Mouse (Mus musculus): ENCODE results near the gene Copz1.

Gene Copz1

DNA sequence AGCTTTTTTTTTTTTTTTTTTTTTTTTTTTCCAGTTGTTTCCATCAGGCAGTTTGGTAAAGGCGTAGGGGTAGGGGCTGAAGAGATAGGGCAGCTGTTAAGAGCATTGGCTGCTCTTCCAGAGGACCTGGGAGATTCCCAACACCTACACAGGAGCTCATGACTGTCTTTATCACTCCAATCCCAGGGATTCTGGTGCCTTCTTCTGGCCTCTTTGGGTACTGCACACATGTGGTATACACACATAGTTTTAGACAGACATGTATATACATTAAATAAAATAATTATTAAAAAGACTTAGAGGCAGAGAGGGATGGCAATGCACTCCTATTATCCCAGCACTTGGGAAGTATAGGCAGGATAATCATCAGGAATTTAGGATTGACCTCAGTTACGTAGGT is 20.9 kb downstream of the Copz1 start:
- no peak for DNase-seq

DNA sequence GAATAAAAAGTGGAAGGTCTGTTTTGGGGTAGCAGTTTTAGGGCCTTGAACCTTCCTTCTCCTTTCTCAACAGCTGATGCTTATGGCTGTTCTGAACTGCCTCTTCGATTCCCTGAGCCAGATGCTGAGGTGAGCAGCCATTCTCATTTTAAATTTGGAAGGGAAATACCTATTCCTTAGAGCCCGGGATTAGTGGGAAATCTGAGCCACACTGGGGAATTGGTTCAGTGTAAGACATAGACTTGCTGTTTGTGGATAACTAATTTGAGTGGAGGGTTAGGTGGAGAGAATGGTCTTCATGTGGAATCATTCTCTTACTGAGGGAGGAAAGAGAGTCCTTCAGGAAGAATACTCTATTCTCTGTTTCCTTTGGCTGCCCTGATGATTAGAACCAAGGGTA is 22.1 kb downstream of the Copz1 start:
- DNase-seq: no peak

DNA sequence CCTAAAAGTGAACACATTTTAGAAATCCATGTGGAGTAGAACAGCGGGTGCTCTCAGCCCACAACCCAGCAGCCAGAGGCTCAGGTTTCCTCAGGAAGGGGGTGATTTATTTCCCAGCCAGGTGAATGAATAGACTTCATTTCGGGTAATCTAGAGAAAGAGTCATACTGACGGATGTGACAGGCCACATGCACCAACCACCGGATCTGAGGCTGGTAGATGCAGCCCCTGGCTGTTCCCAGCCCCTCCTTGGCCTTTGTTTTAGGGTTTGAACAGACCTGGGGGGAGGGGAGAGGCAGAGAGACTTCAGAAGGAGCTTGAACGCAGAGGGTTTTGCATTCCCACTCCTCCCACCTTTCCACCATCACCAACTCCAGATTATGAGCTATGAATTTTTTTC is 23.3 kb downstream of the Copz1 start:
- no peak for DNase-seq

DNA sequence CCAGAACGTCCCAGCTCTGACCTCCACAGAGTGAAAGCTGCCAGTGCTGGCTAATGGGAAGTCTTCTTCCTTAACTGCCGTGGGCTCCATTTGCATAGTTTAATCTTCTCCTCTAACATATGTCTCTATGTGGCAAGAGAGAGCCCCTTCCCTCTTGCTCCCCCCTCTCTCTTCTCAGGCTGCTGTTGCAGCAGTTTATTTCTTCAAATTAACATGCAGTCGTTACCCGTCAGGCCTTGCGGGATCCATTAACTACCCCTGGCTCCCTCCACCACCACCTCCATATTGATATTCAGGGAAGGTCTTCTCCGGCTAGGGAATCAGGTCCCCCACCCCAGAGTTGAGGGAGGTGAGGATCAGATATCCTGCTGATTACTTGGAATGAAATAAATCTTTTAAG is 24.8 kb downstream of the Copz1 start:
- no peak for DNase-seq

- no peak for DNase-seq
Measured at GRCm38 (mm10) chr15:103298026-103298425, 25.5 kb downstream of the Copz1 start.

DNA sequence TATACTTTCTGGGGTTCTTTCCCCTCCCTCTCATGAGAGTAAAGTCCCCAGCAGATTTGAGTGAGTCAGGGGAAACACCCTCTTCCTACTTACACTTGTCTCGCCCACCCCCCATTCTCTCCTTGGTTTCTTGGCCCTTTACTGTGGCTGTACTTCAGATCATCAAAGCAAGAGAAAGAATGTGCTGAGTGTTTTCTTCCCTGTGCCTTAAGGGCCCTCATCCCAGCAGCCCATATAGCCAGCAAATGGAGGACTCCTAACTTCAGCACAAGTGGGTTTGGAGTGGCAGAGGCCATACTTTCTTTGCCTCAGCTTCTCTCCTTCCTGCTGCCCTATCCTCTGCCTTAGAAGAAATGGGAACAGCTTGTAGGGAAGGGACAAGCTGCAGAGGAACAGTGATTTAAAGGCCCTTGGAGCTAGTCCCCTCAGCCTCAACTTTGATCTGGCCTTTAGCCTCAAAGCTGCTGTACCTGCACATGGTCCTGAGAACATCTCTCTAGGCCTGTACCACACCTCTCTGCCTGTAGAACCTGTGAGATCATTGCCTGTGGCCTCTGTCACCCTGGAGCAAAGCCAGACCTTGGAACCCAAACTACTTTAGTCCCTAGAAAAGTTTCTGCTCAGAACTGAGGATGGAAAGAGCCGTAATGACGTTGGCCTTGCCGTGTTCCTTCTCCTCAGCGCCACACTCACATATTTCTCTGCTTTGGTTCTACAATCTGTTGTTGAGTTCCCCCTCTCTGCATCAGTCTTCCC is 26.5 kb downstream of the Copz1 start:
- DNase-seq: no peak

- DNase-seq: peak; percentile 10
Measured at GRCm38 (mm10) chr15:103299644-103300043, 27.1 kb downstream of the Copz1 start.

- DNase-seq: peak; percentile 47
Measured at GRCm38 (mm10) chr15:103300067-103300471, 27.6 kb downstream of the Copz1 start.

- no peak for DNase-seq
Measured at GRCm38 (mm10) chr15:103300560-103300959, 28.0 kb downstream of the Copz1 start.

DNA sequence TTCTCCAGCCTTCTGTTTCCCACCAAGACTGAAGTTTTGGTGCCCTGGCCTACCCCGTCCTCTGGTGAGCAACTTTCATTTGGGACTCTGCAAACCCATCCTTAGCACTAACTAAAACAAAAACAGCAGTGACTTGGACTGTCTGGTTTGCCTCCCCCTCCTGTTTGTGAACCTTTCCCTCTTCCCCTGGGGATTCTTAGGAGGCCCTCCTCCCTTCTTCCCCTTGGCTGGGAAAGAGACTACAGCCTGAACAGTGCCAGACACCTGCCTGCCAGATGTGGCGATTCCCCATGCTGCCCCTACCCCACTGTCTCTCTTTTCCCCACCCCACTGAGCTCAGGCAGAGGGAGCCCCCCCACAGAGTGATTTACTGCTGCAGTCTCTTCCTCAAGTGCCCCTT is 28.5 kb downstream of the Copz1 start:
- no peak for DNase-seq

DNA sequence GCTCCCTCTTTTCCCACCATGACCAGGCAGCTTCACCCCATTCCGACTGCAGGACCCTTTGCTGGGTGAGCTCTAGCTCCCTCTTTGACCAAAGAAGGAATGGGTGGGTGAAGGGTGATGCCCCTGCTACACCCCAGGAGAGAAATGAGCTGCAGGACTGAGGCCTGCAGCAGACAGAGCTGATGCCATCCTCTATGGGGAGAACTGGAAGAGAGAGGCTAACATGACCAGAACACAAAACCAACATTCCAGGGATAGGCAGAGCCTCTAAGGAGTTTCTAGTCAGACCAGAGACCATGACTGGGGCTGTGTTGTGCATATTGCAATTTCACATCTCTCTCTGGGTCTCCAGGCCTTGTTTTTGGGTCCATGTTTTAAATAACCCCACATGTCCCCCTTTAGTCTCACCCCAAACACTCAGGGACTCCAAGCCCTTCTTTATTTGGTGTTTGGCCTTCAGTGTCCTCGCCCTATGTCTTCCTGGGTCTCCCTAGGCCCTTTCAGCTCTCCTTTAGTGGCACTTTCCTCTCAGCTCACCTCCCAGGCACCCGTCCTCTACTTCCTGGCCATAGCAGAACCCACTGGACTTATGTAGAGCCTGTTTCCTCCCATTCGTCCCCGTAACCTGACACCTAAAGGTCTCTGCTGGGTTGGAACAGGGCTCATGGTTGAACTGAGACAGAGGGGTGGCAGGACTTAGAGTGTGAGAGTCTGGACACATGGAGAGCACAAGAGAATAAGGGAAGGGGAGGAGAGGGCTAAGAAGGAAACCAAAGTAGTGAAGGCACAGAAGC is 29.2 kb downstream of the Copz1 start:
- no peak for DNase-seq

- no peak for DNase-seq
Measured at GRCm38 (mm10) chr15:103302341-103303021, 30.0 kb downstream of the Copz1 start.

DNA sequence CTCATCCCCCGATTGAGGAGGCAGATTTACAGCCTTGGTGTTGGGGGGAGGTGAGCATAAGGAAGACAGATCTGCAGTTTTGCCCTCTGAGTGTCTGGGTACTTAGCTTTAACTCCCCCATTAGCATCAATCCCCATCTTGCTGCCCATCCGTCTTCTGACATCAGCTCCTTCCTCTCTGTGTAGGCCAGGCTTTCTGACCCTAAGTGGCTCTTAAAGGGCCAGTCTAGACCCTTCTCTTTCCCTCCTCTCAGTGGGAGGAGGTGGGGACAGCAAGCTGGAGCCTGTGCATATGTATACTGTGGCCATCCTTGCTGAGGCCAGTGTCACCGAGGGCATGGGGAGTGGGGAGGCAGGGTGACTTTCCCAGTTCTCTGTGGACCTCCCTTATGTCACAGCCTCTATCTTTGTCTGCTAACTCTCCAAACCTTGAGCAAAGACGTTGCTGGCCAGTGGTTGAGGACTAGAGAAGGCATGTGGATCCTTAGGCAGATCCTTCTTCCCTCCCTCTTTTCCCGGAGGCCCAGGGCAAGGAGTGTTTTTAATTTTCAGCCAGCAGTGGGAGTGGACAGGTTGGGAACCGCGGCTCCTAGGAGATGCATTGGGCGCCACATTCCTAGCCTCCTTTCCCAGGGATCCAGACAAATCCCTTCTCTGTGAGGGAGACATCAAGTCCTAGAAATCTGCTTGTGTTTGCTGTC is 31.6 kb downstream of the Copz1 start:
- DNase-seq: peak; percentile 30

DNA sequence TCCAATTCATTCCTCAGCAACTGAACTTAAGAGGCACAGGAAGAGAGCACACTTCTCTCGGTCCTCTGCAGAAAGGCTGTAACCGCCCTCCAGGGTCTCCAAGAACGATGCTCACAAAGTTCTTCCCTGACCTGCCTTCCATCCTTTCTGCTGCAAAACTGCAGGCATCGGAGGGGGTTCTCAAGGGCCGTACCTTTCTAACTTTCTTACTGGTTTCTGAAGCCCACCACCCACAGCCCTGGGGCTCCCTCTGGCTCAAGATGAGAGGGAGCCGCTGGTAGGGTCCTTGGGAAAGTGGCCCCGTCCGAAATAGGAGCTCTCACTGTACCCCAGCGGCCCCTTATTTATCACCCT is 32.1 kb downstream of the Copz1 start:
- no peak for DNase-seq

- peak; percentile 94 for DNase-seq
Measured at GRCm38 (mm10) chr15:103305070-103305678, 32.7 kb downstream of the Copz1 start.

DNA sequence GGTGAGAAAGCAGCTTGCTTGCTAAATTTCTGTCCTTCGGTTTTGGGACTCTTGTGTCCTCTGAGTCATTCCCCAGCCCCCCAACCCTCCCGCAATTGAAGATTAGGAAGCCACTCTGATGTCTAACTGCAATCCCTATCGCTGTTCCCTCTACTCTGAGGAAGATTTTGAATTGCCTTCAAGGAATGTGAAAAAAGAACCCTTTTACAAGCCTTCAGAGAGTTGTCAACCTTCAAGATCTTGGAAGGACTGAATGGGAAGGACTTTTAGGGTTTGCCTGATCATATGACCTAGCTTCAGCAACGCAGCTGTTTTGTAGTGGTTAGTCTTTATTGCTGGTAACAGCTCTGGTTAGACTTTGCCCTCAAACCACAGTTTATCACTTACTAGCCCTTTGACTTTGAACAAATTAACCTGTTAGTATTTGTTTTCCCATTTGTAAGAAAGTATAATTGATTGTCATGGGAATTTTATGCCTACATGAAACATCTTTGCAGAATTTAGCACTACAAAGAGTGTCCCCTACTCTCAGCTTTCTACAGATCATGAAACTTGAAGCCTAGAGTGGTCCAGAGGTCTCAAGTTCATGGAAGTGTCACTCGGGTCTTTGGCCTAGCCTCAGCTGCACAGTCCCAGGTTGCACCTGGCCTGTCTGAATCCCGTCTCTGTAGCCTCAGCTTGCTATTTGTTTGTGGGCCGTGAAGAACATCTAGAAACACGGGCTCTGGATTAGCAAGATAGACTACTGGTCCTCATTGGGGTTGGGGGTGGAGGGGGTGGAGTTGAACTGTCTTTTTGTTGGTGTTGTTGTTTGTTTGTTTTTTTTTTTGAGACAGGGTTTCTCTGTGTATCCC is 33.5 kb downstream of the Copz1 start:
- DNase-seq: peak; percentile 18

GRCm38 (mm10) chr15:103307125-103307524 is 34.6 kb downstream of the Copz1 start:
- DNase-seq: peak; percentile 87

GRCm38 (mm10) chr15:103308056-103308875 is 35.8 kb downstream of the Copz1 start:
- DNase-seq: peak; percentile 13

DNA sequence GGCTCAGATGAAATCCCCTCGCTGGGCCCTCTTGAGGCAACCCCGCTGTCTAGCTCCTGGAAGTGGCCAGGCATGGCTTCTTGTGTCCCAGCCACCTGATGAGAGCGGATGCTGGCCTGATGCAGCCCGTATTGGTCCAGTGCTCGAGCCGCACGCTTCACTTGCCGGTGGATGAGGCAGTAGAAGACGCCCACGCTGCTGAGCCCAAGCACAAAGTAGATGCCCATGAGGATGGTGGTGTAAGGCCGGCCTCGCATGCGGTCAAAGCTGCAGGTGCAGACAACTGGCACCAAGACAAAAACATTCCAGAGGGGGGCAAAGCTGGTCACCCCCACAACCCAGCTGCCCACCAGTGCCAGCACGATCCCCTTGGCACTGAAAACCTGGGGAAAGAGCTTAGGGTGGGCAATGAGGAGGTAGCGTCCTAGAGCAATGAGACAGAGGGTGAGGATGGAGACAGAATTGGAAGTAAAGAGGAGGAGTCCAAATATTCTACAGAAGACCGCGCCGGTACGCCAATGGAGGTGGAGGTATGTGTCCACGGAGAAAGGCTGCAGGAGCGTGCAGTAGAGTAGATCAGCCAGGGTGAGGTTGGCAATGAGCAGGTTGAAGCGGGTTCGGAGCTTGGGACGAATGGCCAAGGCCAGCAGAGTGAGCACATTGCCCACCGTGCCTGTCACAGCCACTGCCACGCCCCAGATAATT is 36.5 kb downstream of the Copz1 start:
- DNase-seq: peak; percentile 12

GRCm38 (mm10) chr15:103310365-103310910 is 37.9 kb downstream of the Copz1 start, which contains the start of gene Gpr84:
Gene Gpr84, minus strand, starts transcription at chr15:103310612.
- no peak for DNase-seq

Data from cerebellum, adult 11 months (tissue).